Mouse (Mus musculus) MEL (cell line): ENCODE results near the gene Rnf151.

ENCODE experiments used
- CHD1 ChIP-seq: IDR thresholded peaks from 2 replicates; pipeline ENCODE4 v1.6.1; 2012; ENCODE audit warnings: low read depth, mild to moderate bottlenecking, inconsistent platforms, low read length, improper control_type of control experiment
- CTCF ChIP-seq, 3 experiments: IDR thresholded peaks in 2 of 3; conservative IDR thresholded peaks in 1 of 3; 2 replicates each; pipeline ENCODE4 v1.5.1; 2011 to 2012; ENCODE audit warnings: low read length in 3 of 3, low read depth in 2 of 3, mild to moderate bottlenecking in 2 of 3, improper control_type of control experiment in 1 of 3, inconsistent platforms in 1 of 3, mixed read lengths in 1 of 3, moderate library complexity in 1 of 3; ENCODE audit not compliant: control insufficient read depth in 1 of 3, insufficient read depth in 1 of 3, poor library complexity in 1 of 3, severe bottlenecking in 1 of 3
- EP300 ChIP-seq, 2 experiments: IDR thresholded peaks; 2 replicates each; pipeline ENCODE4 v1.6.1; 2011; ENCODE audit warnings: improper control_type of control experiment in 2 of 2, low read length in 2 of 2, low read depth in 1 of 2, mild to moderate bottlenecking in 1 of 2
- GATA1 ChIP-seq: IDR thresholded peaks from 2 replicates; pipeline ENCODE4 v1.6.1; 2011; ENCODE audit warnings: low read depth, low read length, improper control_type of control experiment
- HCFC1 ChIP-seq: IDR thresholded peaks from 2 replicates; pipeline ENCODE4 v1.6.1; 2012; ENCODE audit warnings: low read depth, mild to moderate bottlenecking, inconsistent platforms, low read length, improper control_type of control experiment, moderate library complexity
- NRF1 ChIP-seq: IDR thresholded peaks from 2 replicates; pipeline ENCODE4 v1.6.1; 2014; ENCODE audit warnings: low read depth, mild to moderate bottlenecking, inconsistent platforms, low read length, improper control_type of control experiment, moderate library complexity; ENCODE audit not compliant: poor library complexity, insufficient read depth, severe bottlenecking
- POLR2A ChIP-seq, 2 experiments: IDR thresholded peaks; 2 replicates each; pipeline ENCODE4 v1.6.1; 2011 to 2012; ENCODE audit warnings: low read length in 2 of 2, mild to moderate bottlenecking in 2 of 2, control low read depth in 1 of 2, improper control_type of control experiment in 1 of 2, low read depth in 1 of 2, moderate library complexity in 1 of 2; ENCODE audit not compliant: control insufficient read depth in 1 of 2, insufficient read depth in 1 of 2, poor library complexity in 1 of 2
- POLR2AphosphoS2 ChIP-seq: IDR thresholded peaks from 2 replicates; pipeline ENCODE4 v1.6.1; 2011; ENCODE audit warnings: low read length, improper control_type of control experiment
- ZNF384 ChIP-seq: IDR thresholded peaks from 2 replicates; pipeline ENCODE4 v1.6.1; 2012; ENCODE audit warnings: low read depth, mild to moderate bottlenecking, inconsistent platforms, low read length, improper control_type of control experiment

DNA sequence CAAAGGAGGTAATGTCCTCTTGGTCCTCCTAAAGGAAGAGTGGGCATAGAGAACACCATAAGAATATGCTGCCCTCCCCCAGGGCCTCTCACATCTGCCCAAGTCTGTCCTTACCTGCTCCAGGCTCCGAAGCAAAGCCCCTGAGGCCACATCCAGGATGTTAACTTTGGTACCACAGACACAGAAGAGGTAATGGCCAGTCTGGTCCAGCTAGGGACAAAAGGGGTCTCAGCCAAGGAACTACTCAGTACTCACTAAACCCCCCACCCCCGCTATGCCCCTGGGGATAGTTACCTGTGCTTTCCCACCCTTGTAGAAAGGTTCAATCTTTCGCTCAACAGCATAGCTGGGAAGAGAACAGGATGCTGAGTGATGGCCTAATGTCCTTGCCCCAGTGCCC is 12.0 kb downstream of the Rnf151 start:
- TF ChIP-seq HCFC1 = no peak
- TF ChIP-seq NRF1 = no peak
- TF ChIP-seq ZNF384 = no peak
- no peak for TF ChIP-seq GATA1
- TF ChIP-seq CHD1 = no peak
- TF ChIP-seq EP300 (IDR thresholded peaks at IDR 0.05; ENCODE audit: low read depth in 1 of 2, low read length in 2 of 2) = no peak
- no peak for TF ChIP-seq POLR2A (IDR thresholded peaks at IDR 0.05; ENCODE audit: control insufficient read depth in 1 of 2, insufficient read depth in 1 of 2, low read depth in 1 of 2, low read length in 2 of 2, poor library complexity in 1 of 2)
- no peak for TF ChIP-seq POLR2AphosphoS2
- no peak for TF ChIP-seq CTCF (IDR thresholded peaks at IDR 0.05 in 2 of 3, conservative IDR thresholded peaks at IDR 0.05 in 1 of 3; ENCODE audit: control insufficient read depth in 1 of 3, insufficient read depth in 1 of 3, low read depth in 2 of 3, low read length in 3 of 3, poor library complexity in 1 of 3, severe bottlenecking in 1 of 3)
